In the genomic region with DNA sequence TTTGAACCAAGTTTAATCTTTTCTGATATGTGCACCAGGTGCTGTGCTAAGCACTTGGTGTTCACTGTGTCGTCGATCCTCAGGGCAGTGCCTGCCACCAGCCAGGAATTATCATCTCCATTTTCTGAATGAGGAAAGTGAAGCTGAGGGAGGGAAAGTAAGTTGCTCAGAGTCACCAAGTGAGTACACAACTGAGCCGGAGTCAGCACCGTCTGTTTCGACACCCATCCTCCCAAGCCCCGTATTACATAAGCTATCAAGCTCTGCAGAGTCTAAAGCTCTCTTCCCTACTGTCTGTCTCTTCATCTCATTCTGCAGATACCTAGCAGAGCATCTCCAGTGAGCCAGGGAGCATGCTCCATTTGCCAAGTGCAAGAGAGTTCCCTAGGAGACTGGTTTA, we compare ENCODE assay signal across 24 mouse cellular contexts.
A peak's percentile ranks its signal among the peaks of the same experiment; 100 is the strongest.
DNase-seq lines count a peak whose midpoint lies in the region; ATAC-seq and TF ChIP-seq lines count a peak whose summit lies in the region.
"Had no signal": no experiment of that assay in that cellular context is flagged by ENCODE, and none has a peak within 500 bp of the region (broad histone marks: within the 10 kb centered on the region; RNA-seq: fewer than 3 reads in every experiment).

No protein-coding gene starts in this region.

- 77% methylated on average over 6 of the region's 6 CpGs for WGBS in kidney, adult 2 months

- peaks cover 5% of the 10 kb centered on the region; the same call in 1 of the 2 replicates for H3K4me1 ChIP-seq in kidney, adult 2 months (ENCODE audit: control insufficient read depth, insufficient read depth, low read length)
- H3K4me1 ChIP-seq: embryonic facial prominence, embryonic 13.5 days; heart, embryonic 15.5 days; midbrain, embryonic 13.5 days; neural tube, embryonic 12.5 days had no signal

- TF ChIP-seq CTCF in kidney, adult 2 months (conservative IDR thresholded peaks at IDR 0.05; ENCODE audit: insufficient read depth, insufficient read length, low read depth, low read length), result no peak

- no peak for TF ChIP-seq POLR2A in kidney, adult 2 months (IDR thresholded peaks at IDR 0.05; ENCODE audit: low read depth, low read length)

- no peaks in the 10 kb centered on the region for H3K36me3 ChIP-seq in kidney, adult 2 months (ENCODE audit: control insufficient read depth, insufficient read depth, low read length)
- H3K36me3 ChIP-seq: embryonic facial prominence, embryonic 13.5 days; heart, embryonic 15.5 days; midbrain, embryonic 13.5 days; neural tube, embryonic 12.5 days had no signal

- H3K27me3 ChIP-seq in kidney, adult 2 months (replicated peaks; ENCODE audit: control insufficient read depth, insufficient read depth, low read length), result no peaks in the 10 kb centered on the region
- H3K27me3 ChIP-seq: embryonic facial prominence, embryonic 13.5 days; heart, embryonic 15.5 days; midbrain, embryonic 13.5 days; neural tube, embryonic 12.5 days; Patski had no signal

- ATAC-seq in frontal cortex, adult (ENCODE audit: low TSS enrichment), result peak; percentile 82
- ATAC-seq: activated CD4-positive, CD25-positive, alpha-beta regulatory T cell, adult 4 months; forebrain, embryonic 14.5 days; hindbrain, embryonic 16.5 days; intestine, embryonic 16.5 days; liver, postnatal 0 days; midbrain, embryonic 13.5 days; Patski had no signal

- no peak overlapping the region for H3K27ac ChIP-seq in kidney, adult 2 months (ENCODE audit: insufficient read depth, low read depth, low read length)
- H3K27ac ChIP-seq: embryonic facial prominence, embryonic 13.5 days; heart, adult 2 months; heart, embryonic 15.5 days; midbrain, embryonic 13.5 days; neural tube, embryonic 12.5 days had no signal

- DNase-seq in frontal cortex, postnatal 14 days (ENCODE audit: low spot score in 2 of 2), result no peak
- DNase-seq in right cerebral cortex, adult 2 months (ENCODE audit: low spot score in 2 of 2), result peak; percentile 65 to 70
- DNase-seq in right cerebral cortex, postnatal 4 days, result no peak
- peak; percentile 42 to 57 for DNase-seq in left cerebral cortex, adult 9 months (ENCODE audit: low spot score in 2 of 2)
- DNase-seq in kidney, adult 2 months, result no peak
- DNase-seq in T-cell, adult 2 months (ENCODE audit: low spot score), result no peak
- DNase-seq in adrenal gland, postnatal 10 days, result no peak
- DNase-seq: adrenal gland, postnatal 14 days; cerebellum, adult 11-12 months; gastrocnemius, postnatal 10 days; heart, adult 2 months; heart, postnatal 4 days; liver, postnatal 0 days; lung, postnatal 14 days had no signal

- H3K4me3 ChIP-seq in kidney, adult 2 months (ENCODE audit: insufficient read depth, low read depth, low read length), result no peak overlapping the region
- H3K4me3 ChIP-seq: embryonic facial prominence, embryonic 13.5 days; heart, adult 2 months; heart, embryonic 15.5 days; midbrain, embryonic 13.5 days; neural tube, embryonic 12.5 days had no signal

Comparison
In these comparisons a context has a peak if more than half of its experiments do, and no peak if none do; other contexts are left out.
1. DNase-seq: peak in right cerebral cortex, adult 2 months (2 of 2) and left cerebral cortex, adult 9 months (2 of 2); none in frontal cortex, postnatal 14 days (0 of 2), right cerebral cortex, postnatal 4 days (single experiment), kidney, adult 2 months (single experiment), T-cell, adult 2 months (single experiment) and adrenal gland, postnatal 10 days (single experiment).